Mouse (Mus musculus): Measurements from ENCODE around the gene Fut1. TPM values are rescaled to one million over a fixed set of nuclear protein-coding genes. Genes with fewer than 3 reads are reported as not detected.
A peak's percentile ranks its signal among the peaks of the same experiment; 100 is the strongest.
"Not testable (repeated sequence)": the region's sequence is repeated elsewhere in the genome, so short reads cannot be mapped to it uniquely, and the experiment has no call there.

The Fut1 gene
- total RNA-seq, 2 experiments from 2014 or later, result not detected

DNA sequence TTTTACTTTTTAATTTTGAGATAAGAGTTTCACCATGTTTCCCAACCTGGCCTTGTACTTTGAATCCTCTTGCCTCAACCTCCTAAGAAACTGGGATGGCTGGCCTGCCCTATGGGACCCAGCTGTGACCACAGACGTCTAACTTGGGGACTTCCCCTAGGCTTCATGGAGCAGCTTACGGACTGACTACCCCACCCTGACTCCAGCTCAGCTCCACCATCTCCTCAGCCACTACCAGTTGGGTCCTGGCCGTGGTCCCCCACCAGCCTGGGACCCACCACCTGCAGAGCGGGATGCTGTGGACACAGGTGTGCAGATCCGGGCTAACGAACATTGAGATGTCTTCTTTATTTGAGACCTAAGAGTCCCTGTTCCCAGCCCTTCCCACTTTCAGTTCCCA lies 20.6 kb downstream of the Fut1 start:
- ATAC-seq (replicated peaks; ENCODE audit: poor library complexity, severe bottlenecking), result no peak

DNA sequence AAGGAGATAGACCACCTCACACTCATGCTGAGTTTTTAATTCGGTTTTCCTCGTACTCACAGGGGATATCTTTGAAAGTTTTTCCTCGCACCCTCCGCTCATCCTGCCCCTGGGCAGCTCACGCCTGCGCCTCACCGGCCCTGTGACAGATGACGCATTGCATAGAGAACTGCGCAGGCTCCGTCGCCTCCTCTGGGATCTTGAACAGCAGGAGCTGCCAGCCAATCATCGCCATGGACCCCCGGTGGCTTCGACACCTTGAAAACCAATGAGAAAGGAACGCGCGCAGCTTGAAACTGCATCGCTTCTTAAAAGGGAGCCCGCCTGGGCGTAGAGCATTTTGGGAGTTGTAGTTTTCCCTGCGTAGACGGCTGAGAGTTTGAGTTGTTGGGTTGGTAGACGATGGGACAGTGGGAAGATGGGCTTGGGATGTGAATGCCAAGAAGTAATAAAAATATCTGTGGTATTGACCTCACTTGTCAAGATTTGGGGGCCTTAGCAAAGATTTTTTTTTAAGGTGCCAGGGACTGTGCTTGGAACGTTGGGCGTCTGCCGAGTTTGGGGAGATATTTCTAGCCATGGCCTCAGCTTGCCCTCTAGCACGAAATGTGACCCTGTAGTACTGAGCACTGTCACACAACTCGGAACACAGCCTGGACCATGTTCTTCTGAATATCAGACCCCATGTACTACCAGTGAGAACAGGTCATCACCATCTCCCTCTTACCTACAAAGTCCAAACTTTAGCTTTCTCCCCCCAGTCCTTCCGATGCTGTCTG lies 21.7 kb downstream of the Fut1 start:
- no peak for ATAC-seq (replicated peaks; ENCODE audit: poor library complexity, severe bottlenecking)

DNA sequence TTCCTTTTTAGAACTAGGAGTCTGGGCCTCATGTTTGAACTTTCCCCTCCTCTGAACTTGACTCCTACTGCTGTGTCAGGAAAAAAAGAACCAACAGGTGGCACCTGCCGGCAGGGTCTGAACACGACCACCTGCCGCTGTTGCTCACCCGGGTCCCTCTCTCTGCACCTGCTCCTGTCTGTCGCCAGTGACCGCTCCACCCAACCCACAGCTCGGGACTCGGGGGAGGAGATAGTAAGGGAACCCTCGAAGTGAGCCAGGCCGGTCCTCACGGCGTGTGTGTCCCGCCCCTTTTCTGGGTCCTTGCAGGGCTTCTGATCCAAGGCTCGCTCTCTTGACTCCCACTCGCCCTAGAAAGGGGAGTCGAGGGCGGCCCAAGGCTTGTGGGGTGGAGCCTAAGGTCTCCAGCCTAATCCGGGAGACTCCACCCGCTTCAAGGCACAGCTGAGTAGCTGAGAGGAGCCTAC lies 22.5 kb downstream of the Fut1 start, which contains the start of gene Mamstr:
Mamstr (plus strand) TSS at position 417 of the 467 bp plus-strand sequence.
- no peak for ATAC-seq (replicated peaks; ENCODE audit: poor library complexity, severe bottlenecking)

DNA sequence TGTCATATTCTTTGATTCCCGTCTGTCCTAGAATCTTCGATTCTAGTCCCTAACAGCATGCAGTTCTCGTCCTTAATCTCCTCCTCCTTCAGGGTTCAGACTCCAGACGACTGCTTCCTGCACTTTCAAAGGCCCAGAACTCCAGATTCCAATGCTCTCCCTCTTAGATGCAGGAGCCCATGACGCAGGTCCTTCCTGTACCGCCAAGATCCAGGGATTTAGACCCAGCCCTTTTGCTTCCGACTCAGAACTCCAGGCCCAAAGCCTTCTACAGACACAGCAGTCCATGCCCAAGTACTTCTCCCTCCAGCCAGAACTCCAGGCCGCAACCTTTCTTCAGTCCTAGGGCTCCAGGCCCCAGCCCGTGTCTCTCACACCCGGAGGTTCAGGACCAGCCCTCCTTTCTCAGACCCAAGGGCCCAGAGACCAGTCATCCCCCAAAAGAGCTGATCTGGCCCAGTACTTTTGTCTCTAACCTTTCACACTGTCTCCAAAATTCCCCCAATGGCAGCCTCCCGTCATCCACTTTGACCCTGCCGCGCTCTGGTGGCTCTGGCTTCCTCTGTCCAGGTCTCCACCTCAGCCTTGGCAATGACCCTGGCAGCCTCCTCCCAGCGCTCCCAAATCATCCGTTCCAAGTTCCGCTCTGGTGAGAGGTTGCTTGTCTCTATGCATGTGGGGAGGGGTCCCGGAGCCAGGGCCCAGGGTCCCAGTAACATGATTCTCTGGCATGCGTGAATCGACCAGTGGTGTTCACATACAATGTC lies 23.3 kb downstream of the Fut1 start:
- no peak for ATAC-seq (replicated peaks; ENCODE audit: poor library complexity, severe bottlenecking)

DNA sequence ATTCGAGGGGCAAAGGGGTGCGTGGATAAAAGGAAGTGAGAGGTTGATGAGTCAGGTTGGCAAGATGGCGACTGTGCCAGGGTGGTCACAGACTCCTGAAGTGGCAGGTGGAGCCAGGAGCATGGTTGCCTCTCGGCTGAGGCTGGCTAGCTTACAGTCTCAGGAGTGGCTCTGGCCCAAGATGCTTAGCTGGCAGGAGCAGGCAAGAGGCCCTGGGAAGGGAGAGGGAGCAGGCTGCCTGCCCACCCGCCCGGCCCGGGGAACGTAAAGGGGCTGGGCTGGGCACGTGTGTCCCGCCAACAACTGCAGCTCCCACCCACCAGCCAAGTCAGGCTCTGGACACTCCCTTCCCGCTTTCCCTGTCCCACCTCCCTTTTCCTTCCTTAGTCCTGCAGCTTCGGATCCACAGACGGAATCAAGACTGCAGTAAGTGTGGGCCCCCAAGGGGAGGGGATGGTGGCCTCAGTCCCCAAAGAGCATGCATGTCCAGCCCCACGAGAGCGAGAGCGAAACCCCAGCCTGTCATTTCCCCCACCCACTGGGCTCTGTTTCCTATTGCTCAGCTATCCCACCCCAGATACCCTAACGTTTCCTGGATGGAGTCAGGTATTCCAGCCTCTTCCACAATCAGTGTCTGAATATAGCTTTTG lies 24.4 kb downstream of the Fut1 start:
- ATAC-seq (replicated peaks; ENCODE audit: poor library complexity, severe bottlenecking), result no peak

DNA sequence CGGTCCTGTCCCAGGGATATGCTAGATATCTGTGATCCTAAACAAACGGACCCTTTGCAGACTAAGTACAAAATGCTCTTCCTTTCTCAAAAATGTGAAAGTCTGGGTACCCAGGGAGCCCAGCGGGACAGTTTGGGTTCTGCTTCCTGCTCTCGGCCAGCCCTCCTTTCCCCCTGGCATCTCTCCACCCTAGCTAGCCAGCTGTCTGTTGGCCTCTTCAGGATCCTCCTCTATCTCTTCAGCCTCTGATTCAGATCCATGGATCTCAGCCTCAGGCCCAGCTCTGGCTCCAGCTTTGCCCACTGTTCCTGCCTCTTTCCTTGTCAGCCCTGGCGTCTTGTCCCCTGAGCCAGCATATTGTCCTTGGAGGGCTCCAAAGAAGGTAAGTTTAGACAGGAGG lies 25.0 kb downstream of the Fut1 start:
- no peak for ATAC-seq (replicated peaks; ENCODE audit: poor library complexity, severe bottlenecking)

DNA sequence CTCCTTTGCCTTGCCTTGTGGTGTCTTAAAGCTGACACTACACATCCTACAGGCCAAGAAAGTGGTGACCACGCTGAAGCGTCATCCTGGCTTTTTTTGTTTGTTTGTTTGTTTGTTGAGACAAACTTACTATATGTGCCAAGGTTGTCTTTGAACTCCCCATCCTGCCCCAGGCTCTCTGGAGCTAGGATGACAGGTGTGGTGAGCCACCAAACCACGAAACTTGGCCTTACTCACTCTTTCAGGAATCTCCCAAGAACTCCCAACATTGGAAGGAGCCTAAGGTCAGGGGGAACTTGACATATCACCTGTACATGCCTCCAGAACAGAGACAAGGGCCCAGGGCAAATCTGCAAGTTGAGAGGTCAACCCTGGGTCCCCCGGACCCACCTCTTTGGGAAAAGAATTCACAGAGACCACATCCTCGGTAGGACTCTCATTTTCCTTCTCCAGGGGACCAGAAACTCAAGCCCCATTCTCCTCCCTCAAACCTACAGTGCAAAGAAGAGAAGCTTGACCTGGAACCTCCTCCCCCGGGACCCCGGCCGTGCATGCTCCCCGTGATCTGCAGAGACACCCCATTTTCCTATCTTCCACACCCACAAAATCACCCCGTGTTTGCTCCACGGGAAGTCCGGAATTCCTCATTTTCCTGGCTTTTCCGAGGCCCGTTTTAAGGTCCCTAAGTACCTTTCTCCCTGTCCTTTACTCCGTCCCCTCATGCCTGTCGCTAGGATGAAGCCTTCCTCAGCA lies 25.6 kb downstream of the Fut1 start:
- no peak for ATAC-seq (replicated peaks; ENCODE audit: poor library complexity, severe bottlenecking)

DNA sequence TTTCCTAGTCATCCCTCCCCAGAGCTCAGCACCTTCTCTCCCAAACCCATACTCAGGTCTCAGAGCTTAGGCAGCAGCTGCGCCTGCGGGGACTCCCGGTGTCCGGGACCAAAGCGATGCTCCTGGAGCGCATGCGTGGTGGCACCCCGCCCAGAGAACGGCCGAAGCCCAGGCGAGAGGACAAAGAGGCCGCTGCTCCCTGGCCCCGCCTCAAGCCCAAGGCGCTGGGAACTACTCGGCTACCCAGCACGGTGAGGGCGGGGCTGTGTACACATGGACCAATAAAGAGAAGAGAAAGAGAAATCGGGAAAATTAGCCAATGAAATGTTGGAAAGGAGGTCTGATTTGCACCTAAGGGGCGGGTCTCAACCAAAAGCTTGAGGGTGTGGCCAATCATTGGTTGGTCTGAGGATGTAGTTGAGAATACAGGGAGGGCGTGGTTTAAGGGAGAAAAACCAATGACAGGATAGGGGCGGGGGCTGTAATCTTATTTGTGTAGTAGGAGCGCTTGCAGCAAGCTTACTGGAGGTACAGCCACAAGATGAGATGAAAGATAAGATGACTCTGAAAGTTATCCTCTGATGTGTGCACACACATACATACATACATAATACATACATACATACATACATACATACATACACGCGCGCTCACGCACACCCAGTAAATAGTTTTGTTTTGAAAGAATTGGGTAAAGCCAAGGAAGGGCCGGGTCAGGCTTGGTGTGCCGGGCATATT lies 26.5 kb downstream of the Fut1 start:
- peak; percentile 88 for ATAC-seq (replicated peaks; ENCODE audit: poor library complexity, severe bottlenecking)

DNA sequence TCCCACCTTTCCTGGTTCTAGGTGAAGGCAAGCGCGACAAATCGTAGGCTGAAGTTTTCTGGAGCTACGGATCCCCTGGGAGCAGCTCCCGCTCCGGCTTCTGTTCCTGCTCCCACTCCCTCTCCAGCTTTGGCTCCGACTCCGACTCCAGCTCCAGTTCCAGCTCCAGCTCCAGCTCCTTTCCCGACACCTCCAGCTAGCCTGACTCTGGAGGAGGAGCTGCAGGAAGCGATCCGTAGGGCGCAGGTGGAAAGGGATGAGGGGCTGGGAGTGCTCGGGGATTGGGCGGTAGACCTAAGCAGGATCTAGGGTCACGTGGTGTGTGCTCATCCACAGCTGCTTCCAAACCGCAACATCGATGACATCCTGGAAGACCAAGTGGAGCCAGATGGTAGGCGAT lies 27.1 kb downstream of the Fut1 start:
- ATAC-seq (replicated peaks; ENCODE audit: poor library complexity, severe bottlenecking), result no peak

DNA sequence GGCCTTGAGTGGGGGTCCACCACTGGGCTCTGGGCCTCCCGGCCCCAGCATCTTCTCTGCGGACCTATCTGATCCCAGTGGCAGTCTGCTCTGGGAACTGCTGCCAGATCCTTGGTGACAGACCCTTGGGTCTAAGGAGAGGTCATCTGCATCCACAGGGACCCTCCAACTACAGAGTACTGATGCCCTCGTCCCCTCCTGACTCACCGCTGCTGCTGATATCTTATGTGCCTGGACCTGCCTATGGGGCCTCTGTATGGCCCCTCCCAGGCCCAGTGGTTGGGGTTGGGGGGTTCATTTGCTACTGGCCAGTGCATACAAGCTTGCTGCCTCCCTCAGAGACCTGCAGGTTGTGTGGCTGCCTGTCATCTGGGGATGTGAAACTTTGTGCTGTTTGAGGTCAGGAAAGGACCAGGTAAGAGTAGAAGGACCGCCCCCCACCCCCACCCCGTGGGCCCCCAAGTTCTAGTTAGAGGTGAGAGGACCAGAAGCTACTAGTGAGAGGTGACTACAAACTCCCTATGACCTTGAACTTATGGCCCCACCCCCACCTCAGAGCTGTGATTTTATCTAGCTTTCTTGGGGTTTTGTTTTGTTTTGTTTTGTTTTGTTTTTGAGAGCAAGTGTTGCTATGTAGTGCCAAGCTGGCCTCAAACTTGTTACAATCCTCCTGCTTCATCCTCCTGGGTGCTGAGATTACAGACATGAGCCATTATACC lies 27.9 kb downstream of the Fut1 start:
- ATAC-seq (replicated peaks; ENCODE audit: poor library complexity, severe bottlenecking), result no peak

DNA sequence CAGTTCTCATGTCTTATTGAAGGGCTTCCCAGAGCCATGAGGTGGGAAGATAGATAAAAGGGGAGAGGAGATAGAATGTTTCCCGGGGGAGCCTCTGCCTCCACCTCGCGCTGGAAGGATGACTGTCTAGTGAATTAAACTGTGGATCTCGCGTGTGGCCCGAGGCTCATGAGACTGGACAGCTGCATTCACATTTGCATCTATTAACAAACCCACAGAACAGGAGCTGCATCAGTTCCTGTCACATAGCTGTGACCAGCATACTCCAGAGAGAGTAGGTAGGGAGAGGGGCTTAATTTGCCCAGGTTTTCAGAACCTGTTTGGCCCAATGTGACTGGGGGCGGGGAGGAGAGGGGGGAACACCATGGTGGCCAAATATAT lies 28.5 kb downstream of the Fut1 start:
- ATAC-seq (replicated peaks; ENCODE audit: poor library complexity, severe bottlenecking), result no peak

DNA sequence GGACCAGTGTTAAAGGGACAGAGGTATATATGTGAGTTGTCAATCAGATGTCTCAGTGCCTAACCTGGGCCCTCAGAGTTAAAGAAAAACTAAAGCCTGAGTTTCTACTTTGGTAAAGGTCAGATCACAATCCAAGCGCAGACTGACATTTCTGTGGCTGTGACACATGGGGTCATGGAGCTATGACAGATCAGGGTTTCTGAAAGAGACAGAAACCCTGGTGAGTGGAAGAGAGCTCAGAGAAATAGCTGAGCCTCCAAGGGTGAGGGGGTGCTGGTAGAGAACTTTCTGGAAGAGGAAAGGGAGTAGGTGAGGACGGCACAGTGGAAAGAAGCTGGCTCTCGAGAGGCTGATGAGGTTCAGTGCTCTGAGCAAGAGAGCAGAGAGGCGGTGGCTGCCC lies 29.6 kb downstream of the Fut1 start:
- no peak for ATAC-seq (replicated peaks; ENCODE audit: poor library complexity, severe bottlenecking)

DNA sequence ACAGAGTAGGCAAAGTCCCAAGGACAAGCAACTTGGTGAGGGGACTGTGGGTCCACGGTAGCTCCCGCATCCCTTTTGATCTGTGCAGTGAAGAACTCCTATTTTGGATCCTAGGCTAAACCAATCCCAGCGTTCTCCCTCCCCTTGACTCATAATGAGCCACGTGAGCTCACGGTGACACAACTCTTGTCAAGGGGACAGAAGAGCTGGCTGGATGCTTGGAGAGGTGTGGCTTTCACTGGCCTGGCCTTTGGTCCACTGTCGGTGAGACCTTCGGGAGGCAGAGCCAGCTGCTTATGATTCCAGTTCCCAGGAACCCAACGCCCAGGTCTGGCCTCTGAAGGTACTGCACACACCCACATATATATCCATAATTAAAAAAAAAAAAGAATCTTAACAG lies 32.3 kb downstream of the Fut1 start:
- no peak for ATAC-seq (replicated peaks; ENCODE audit: poor library complexity, severe bottlenecking)

DNA sequence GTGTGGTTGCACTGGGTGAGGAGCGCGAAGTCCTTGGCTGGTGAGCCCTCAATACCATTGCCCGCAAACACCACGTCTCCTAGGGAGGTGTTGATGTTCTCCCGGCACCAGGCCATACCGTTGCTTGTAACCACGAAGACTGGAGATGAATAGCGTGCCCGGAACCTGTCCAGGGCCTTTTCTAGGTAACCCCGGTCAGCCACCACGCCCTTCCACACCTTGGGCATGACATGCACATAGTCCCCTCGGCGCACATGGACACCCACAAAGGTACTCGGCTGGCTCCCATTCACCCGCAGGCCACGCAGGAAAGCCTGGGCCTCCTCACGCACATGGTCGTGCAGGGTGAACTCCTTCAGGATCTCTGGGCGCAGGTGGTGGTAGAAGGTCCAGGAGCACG lies 33.4 kb downstream of the Fut1 start:
- not testable (repeated sequence) for ATAC-seq (replicated peaks; ENCODE audit: poor library complexity, severe bottlenecking)

DNA sequence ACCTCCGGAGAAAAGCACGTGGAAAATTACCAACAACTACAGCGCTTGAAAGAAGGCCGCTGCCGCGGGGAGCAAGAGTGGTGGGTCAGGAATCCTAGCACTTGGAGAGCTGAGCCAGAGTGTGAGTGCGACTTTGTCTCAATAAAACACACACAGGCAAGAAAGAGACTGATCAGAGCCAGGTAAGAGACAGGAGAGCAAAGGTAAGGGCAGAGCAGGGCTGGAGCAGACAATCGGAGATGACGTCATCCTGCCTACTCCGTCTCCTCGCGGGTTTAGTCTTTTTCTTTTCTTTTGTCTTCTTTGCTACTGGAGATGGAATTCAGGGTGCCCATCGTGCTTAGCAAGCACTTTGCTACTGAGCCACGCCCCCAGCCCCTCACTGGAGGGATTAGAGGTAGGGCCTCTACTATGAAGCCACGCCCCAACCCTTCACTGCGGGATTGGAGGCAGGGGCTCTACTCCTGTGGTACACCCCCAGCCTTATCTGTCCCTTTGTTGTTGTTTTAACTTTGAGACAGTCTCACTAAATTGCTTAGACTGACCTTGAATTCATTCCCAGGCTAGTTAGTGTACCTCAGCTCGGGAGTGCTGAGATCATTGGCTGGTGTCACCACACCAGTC lies 37.4 kb downstream of the Fut1 start:
- no peak; the same call in 1 of the 2 replicates for ATAC-seq (replicated peaks; ENCODE audit: poor library complexity, severe bottlenecking)

DNA sequence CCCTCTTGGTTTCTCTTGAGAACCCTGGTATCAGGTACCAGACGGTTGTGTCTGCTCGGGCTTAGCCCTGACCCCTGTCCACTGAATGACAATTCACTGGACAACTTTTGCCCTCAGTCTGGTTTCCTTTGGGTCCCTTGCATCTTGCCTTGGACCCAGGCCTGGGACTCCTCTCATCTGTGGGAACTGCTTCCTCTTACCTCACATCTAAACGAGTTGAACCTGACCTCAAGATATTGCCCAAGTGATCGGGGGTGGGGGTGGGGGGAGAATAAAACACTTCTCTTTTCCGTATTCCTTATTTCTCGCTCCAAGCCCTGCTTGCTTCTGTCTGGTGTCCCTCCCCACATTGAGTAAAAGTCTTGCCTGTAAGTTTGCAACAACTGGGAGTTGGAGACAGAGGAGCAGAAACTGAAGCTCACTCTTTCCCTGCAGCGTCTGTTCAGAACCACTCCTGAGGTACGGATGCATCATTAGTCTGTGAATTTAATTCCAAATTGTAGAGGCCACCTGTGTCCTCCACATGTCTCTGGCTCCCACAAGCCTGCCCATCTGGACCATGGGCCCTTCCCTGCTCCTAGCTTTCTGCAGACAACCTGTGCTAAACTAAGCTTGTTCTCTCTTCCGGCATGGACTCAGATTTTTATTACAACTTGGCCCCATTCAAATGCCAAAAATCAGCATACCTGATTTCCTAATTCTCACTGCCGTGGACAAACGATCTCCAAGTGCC lies 43.8 kb downstream of the Fut1 start:
- peak; percentile 97 for ATAC-seq (replicated peaks; ENCODE audit: poor library complexity, severe bottlenecking)

DNA sequence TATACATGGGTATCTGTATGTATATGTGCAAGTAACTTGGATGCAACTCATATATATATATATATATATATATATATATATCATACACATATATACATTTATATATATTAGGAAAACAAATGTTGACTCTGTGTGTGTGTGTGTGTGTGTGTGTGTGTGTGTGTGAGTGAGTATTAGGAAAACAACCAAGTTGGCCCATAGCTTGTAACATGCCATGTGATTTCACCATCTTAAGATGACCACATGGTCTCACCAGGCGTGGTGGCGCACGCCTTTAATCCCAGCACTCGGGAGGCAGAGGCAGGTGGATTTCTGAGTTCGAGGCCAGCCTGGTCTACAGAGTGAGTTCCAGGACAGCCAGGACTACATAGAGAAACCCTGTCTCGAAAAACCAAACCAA lies 44.6 kb downstream of the Fut1 start:
- peak; percentile 51 for ATAC-seq (replicated peaks; ENCODE audit: poor library complexity, severe bottlenecking)

Measured in granulocyte monocyte progenitor cell, adult 5-6 weeks (primary cell).